Comparison of ENCODE assay signal across 33 mouse cellular contexts in genomic region chr11:107773312-107773711, GRCm38 (mm10). TPM values are rescaled to one million over a fixed set of nuclear protein-coding genes. Genes with fewer than 3 reads are reported as not detected.
DNase-seq lines count a peak whose midpoint lies in the region; ATAC-seq lines count a peak whose summit lies in the region.
"Had no signal": no experiment of that assay in that cellular context is flagged by ENCODE, and none has a peak within 500 bp of the region (broad histone marks: within the 10 kb centered on the region; RNA-seq: fewer than 3 reads in every experiment).

No protein-coding gene starts in this region.

- no peaks in the 10 kb centered on the region for H3K9me3 ChIP-seq in limb, embryonic 13.5 days
- H3K9me3 ChIP-seq in limb, embryonic 10.5 days (replicated peaks) = no peaks in the 10 kb centered on the region
- no peaks in the 10 kb centered on the region for H3K9me3 ChIP-seq in hindbrain, embryonic 11.5 days (ENCODE audit: control insufficient read depth, low read length)
- H3K9me3 ChIP-seq in hindbrain, embryonic 13.5 days = no peaks in the 10 kb centered on the region
- H3K9me3 ChIP-seq: embryonic facial prominence, embryonic 10.5 days; embryonic facial prominence, embryonic 15.5 days; forebrain, embryonic 15.5 days; limb, embryonic 12.5 days; lung, embryonic 15.5 days; midbrain, embryonic 15.5 days; neural tube, embryonic 12.5 days had no signal

- 44% methylated on average over 8 of the region's 8 CpGs for WGBS in limb, embryonic 13.5 days
- WGBS in limb, embryonic 10.5 days = 44% methylated on average over 8 of the region's 8 CpGs
- WGBS in hindbrain, embryonic 11.5 days = 57% methylated on average over 8 of the region's 8 CpGs
- WGBS in hindbrain, embryonic 13.5 days = 48% methylated on average over 8 of the region's 8 CpGs

- H3K27ac ChIP-seq in limb, embryonic 13.5 days = no peak overlapping the region
- H3K27ac ChIP-seq in limb, embryonic 10.5 days = no peak overlapping the region
- no peak overlapping the region for H3K27ac ChIP-seq in hindbrain, embryonic 11.5 days (ENCODE audit: low read depth, low read length)
- H3K27ac ChIP-seq in hindbrain, embryonic 13.5 days = peak overlapping the region; percentile 48
- H3K27ac ChIP-seq: embryonic facial prominence, embryonic 10.5 days; embryonic facial prominence, embryonic 15.5 days; forebrain, embryonic 15.5 days; gastrocnemius, adult 2 months; limb, embryonic 12.5 days; lung, embryonic 15.5 days; midbrain, embryonic 15.5 days; neural tube, embryonic 12.5 days had no signal

- H3K4me1 ChIP-seq in limb, embryonic 13.5 days = peaks cover 31% of the 10 kb centered on the region
- peaks cover 12% of the 10 kb centered on the region; the same call in 1 of the 2 replicates for H3K4me1 ChIP-seq in limb, embryonic 10.5 days
- peaks cover 2% of the 10 kb centered on the region; the same call in 1 of the 2 replicates for H3K4me1 ChIP-seq in hindbrain, embryonic 11.5 days (replicated peaks; ENCODE audit: control insufficient read depth, insufficient read depth, low read length)
- peaks cover 81% of the 10 kb centered on the region for H3K4me1 ChIP-seq in hindbrain, embryonic 13.5 days (replicated peaks)
- H3K4me1 ChIP-seq: lung, embryonic 15.5 days had no signal

- H3K27me3 ChIP-seq in limb, embryonic 13.5 days = peaks cover 4% of the 10 kb centered on the region; the same call in 1 of the 2 replicates
- no peaks in the 10 kb centered on the region for H3K27me3 ChIP-seq in limb, embryonic 10.5 days (ENCODE audit: low read depth, poor library complexity, severe bottlenecking)
- H3K27me3 ChIP-seq in hindbrain, embryonic 11.5 days (ENCODE audit: control insufficient read depth, insufficient read depth, low read length) = no peaks in the 10 kb centered on the region
- no peaks in the 10 kb centered on the region for H3K27me3 ChIP-seq in hindbrain, embryonic 13.5 days
- H3K27me3 ChIP-seq: embryonic facial prominence, embryonic 15.5 days; forebrain, embryonic 15.5 days; lung, embryonic 15.5 days; midbrain, embryonic 15.5 days; neural tube, embryonic 12.5 days had no signal

- H3K4me3 ChIP-seq in limb, embryonic 13.5 days = no peak overlapping the region
- no peak overlapping the region for H3K4me3 ChIP-seq in limb, embryonic 10.5 days
- no peak overlapping the region for H3K4me3 ChIP-seq in hindbrain, embryonic 11.5 days (ENCODE audit: low read depth, low read length)
- no peak overlapping the region for H3K4me3 ChIP-seq in hindbrain, embryonic 13.5 days
- H3K4me3 ChIP-seq: embryonic facial prominence, embryonic 10.5 days; embryonic facial prominence, embryonic 15.5 days; forebrain, embryonic 15.5 days; gastrocnemius, adult 2 months; limb, embryonic 12.5 days; lung, embryonic 15.5 days; midbrain, embryonic 15.5 days; myocyte; neural tube, embryonic 12.5 days had no signal

- peak overlapping the region; percentile 15; the same call in 1 of the 2 replicates for H3K9ac ChIP-seq in limb, embryonic 13.5 days
- H3K9ac ChIP-seq in hindbrain, embryonic 11.5 days (ENCODE audit: low read depth, low read length) = no peak overlapping the region
- peak overlapping the region; percentile 36; the same call in 1 of the 2 replicates for H3K9ac ChIP-seq in hindbrain, embryonic 13.5 days
- H3K9ac ChIP-seq: embryonic facial prominence, embryonic 15.5 days; forebrain, embryonic 15.5 days; limb, embryonic 12.5 days; lung, embryonic 15.5 days; midbrain, embryonic 15.5 days; neural tube, embryonic 12.5 days had no signal

- no peaks in the 10 kb centered on the region for H3K36me3 ChIP-seq in limb, embryonic 13.5 days
- H3K36me3 ChIP-seq in limb, embryonic 10.5 days = no peaks in the 10 kb centered on the region
- no peaks in the 10 kb centered on the region for H3K36me3 ChIP-seq in hindbrain, embryonic 11.5 days (ENCODE audit: control insufficient read depth, insufficient read depth, low read length)
- peaks cover 4% of the 10 kb centered on the region; the same call in 1 of the 2 replicates for H3K36me3 ChIP-seq in hindbrain, embryonic 13.5 days
- H3K36me3 ChIP-seq: embryonic facial prominence, embryonic 10.5 days; embryonic facial prominence, embryonic 15.5 days; forebrain, embryonic 15.5 days; limb, embryonic 12.5 days; lung, embryonic 15.5 days; midbrain, embryonic 15.5 days; neural tube, embryonic 12.5 days had no signal

- no peak for ATAC-seq in limb, embryonic 13.5 days (ENCODE audit: low FRiP score, low read depth)
- ATAC-seq in hindbrain, embryonic 11.5 days (ENCODE audit: low FRiP score) = no peak
- no peak for ATAC-seq in hindbrain, embryonic 13.5 days (ENCODE audit: low FRiP score)
- ATAC-seq: forebrain, embryonic 15.5 days; midbrain, embryonic 15.5 days had no signal

- H3K4me2 ChIP-seq in limb, embryonic 13.5 days (replicated peaks) = no peak overlapping the region
- H3K4me2 ChIP-seq in hindbrain, embryonic 11.5 days (replicated peaks; ENCODE audit: low read depth, low read length) = no peak overlapping the region
- H3K4me2 ChIP-seq in hindbrain, embryonic 13.5 days = no peak overlapping the region
- H3K4me2 ChIP-seq: embryonic facial prominence, embryonic 15.5 days; forebrain, embryonic 15.5 days; heart, embryonic 11.5 days; limb, embryonic 12.5 days; liver, embryonic 11.5 days; lung, embryonic 15.5 days; midbrain, embryonic 15.5 days; neural tube, embryonic 12.5 days had no signal

- no peak for DNase-seq in limb, embryonic 10.5 days (ENCODE audit: low spot score)
- DNase-seq in hindbrain, embryonic 11.5 days (ENCODE audit: low spot score) = peak; percentile 19
- peak; percentile 75 for DNase-seq in retina, postnatal 1 day
- DNase-seq in urinary bladder, adult 2 months (ENCODE audit: low spot score) = no peak
- DNase-seq in adrenal gland, postnatal 10 days = no peak
- DNase-seq: adrenal gland, postnatal 36 days; cerebellum, adult 18-20 months; cerebellum, postnatal 14 days; gastrocnemius, adult 2 months; gastrocnemius, postnatal 36 days; heart, adult 18-20 months; heart, postnatal 36 days; kidney, adult 11 months; kidney, postnatal 14 days; layer of hippocampus, adult 9-11 months; right cerebral cortex, adult 18-20 months; thymus, adult 2 months; thymus, postnatal 36 days had no signal

RNA-seq across cellular contexts. Expression of gene Cacng4, which starts 21.0 kb away (rescaled TPM):
- polyA plus RNA-seq in limb, embryonic 13.5 days (2015; fragmentation: Nextera tagmentation; extraction: Ambion mirVana) = 4.3 and 5.7 TPM in 2 replicates
- polyA plus RNA-seq in limb, embryonic 10.5 days (2016; fragmentation: Nextera tagmentation; extraction: Ambion mirVana) = 0.41 and 1.1 TPM in 2 replicates
- 28.6 and 30.7 TPM in 2 replicates for polyA plus RNA-seq in hindbrain, embryonic 11.5 days (2014; fragmentation: Nextera tagmentation; extraction: Ambion mirVana)
- polyA plus RNA-seq in hindbrain, embryonic 13.5 days (2015; fragmentation: Nextera tagmentation; extraction: Ambion mirVana) = 50.0 TPM in 2 replicates
- 0.38 and 0.45 TPM in 2 replicates for polyA plus RNA-seq in urinary bladder, adult 2 months (2012; rRNA removed)
- total RNA-seq in adrenal gland, postnatal 10 days (2021) = 1 to 10 TPM; 4.5 TPM
- total RNA-seq: gastrocnemius, adult 2 months; megakaryocyte progenitor cell, adult 5-6 weeks had no signal

RNA-seq across cellular contexts. Expression of gene Cacng1, which starts 57.0 kb away (rescaled TPM):
- polyA plus RNA-seq in limb, embryonic 13.5 days (2015; fragmentation: Nextera tagmentation; extraction: Ambion mirVana) = 7.1 and 8.8 TPM in 2 replicates
- not detected in 2 replicates for polyA plus RNA-seq in limb, embryonic 10.5 days (2016; fragmentation: Nextera tagmentation; extraction: Ambion mirVana)
- polyA plus RNA-seq in hindbrain, embryonic 11.5 days (2014; fragmentation: Nextera tagmentation; extraction: Ambion mirVana) = 0.36 and 0.43 TPM in 2 replicates
- 0.31 and 0.35 TPM in 2 replicates for polyA plus RNA-seq in hindbrain, embryonic 13.5 days (2015; fragmentation: Nextera tagmentation; extraction: Ambion mirVana)
- polyA plus RNA-seq in urinary bladder, adult 2 months (2012; rRNA removed) = 0.06 TPM in 2 replicates
- 10 to 100 TPM in 1 of 2 experiments, 1 to 10 TPM in 1; 5.6 to 13.3 TPM for total RNA-seq in adrenal gland, postnatal 10 days (2021)
- total RNA-seq: heart, adult 18-20 months; heart, postnatal 36 days; left cerebral cortex, postnatal 14 days; megakaryocyte progenitor cell, adult 5-6 weeks had no signal
- polyA plus RNA-seq: embryonic facial prominence, embryonic 10.5 days; heart, embryonic 11.5 days; kidney, embryonic 14.5 days; liver, embryonic 11.5 days; lung, embryonic 15.5 days had no signal

Comparison
In these comparisons a context has a peak if more than half of its experiments do, and no peak if none do; other contexts are left out.
1. DNase-seq: peak in hindbrain, embryonic 11.5 days (single experiment) and retina, postnatal 1 day (single experiment); none in limb, embryonic 10.5 days (single experiment), urinary bladder, adult 2 months (single experiment) and adrenal gland, postnatal 10 days (single experiment).